Mouse (Mus musculus) ovary, postnatal 10 days (tissue): Measurements from ENCODE around the gene Carmil1.
A peak's percentile ranks its signal among the peaks of the same experiment; 100 is the strongest.
"Not testable (repeated sequence)": the region's sequence is repeated elsewhere in the genome, so short reads cannot be mapped to it uniquely, and the experiment has no call there.

Experiments
- DNase-seq: peaks from one replicate; pipeline ENCODE4 v3.0.0; 2022; ENCODE audit warnings: low spot score

Carmil1 gene

DNA sequence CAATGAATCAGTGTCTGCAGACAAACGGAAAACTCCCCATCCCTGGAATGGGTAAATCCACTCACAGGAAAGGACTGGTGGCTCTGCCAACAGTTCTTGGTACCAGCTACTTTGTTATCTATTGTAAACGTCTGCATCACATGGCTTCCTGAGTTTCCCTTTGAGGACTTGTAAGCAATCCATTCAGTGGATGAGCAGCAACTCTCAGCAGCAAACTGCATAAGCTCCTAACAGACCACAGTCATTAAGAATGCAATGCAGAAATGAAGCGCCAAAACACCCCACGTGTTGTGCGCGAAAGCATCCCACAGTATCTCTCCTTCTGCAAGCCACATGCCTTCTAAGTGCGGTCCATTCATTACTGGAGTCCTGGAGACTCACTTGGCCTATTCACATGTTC is 128.0 kb downstream of the Carmil1 start:
- DNase-seq = no peak

DNA sequence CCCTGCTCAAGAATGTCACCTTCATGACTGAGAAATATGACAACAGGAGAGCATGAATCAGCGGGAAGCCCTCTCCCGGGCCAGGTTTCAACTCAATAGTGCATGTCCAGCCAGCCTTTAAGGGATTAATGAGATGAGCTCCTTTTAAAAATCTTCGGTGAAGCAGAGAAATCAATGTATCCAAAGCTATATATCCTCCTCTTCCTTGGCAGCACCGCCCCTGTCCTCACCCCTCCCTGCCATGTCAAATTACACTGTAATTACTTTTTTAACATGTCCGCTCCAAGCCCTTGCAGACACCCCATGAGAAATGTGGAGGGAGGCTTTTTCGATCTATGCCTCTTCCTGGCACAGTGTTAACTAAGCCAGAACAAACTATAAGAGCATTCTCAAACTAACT is 129.3 kb downstream of the Carmil1 start:
- no peak for DNase-seq

DNA sequence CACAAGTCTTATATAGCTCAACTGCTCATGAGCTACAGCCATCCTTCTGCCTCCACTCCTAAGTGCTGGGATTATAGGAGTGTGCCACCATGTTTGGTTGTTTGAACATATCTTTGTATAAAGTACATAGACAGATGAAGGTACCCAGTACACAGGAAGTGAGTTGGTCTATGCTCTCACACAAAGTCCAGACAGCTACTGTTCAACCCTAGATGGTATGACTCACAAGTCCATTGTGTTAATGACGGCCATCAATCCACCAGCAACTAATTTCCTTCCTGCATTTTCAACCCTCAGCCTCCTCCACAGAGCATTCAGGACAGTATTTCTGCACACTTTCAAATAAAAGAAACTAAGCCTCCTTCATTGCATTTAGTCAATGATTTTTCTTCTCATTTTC is 132.0 kb downstream of the Carmil1 start:
- DNase-seq = no peak

DNA sequence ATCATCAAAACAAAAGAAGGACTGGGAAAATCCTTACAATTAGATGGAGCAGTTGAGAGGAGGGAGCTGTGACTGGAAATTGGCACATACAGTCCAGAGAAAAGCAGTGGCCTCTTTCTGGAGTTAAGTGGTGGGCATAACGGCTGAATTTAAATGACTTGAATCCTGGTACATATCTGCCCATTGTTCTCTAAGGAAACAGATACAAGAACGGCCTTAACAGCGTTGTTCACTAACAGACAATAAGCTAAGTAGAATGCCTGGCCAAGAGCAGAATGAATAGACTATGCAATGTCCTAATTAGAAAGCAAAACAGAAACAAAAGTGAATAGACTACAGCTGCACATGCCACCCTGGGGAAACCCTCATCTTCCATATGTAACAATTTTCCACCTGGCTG is 133.6 kb downstream of the Carmil1 start:
- DNase-seq = no peak

DNA sequence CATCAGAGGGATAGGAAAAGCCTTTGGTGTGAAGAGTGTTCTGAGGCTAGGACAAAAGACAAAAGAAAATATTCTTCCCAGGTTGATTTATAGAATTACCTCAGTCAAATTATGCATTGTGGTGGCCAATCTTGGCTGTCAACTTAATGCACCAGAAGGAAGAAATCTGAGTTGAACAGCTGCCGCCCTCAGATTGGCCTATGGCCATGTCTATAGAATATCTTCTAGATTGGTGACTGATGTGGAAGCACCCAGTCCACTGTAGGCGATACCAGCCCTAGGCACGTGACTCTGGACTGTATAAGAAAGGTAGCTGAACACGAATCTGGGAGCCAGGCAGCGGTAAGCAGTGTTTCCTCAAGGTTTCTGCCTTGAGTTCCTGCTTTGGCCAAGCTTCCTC is 134.1 kb downstream of the Carmil1 start:
- no peak for DNase-seq

DNA sequence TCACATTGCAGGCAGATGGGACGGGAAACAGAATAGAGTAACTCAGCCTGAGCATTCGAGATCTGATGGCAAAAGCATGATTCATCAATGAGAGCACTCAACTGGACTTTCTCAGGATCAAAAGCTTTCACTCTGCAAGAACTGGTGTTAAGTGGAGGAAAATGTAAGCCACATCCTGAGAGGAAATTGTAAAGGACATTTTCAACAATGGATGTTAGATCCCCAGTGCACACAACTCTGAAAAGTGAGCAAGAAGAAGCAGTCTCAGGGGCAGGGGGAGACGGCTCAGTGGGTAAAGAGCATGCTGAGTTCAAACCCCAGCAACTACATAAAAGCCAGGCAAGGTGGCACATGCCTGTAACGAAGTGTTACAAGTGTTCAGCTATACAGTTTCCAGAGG is 135.7 kb downstream of the Carmil1 start:
- DNase-seq = no peak

DNA sequence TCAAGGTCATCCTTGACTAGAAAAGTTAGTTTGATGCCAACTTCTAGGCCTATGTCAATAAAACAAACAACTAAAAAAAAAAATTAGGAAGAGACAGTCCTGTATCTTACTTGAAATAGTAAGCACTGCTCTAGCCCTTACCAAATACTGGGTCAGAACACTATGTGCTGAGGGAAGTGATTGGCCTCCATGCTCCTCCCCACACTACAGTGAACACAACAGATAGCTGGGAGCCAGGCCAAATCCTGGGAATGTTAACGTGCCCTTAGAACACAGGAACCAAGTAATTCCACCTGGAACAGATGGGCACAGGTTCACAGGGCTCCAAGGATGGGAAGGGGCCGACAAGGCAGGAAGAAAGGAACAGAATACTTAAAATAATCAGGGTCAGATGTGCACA is 136.5 kb downstream of the Carmil1 start:
- DNase-seq = no peak

DNA sequence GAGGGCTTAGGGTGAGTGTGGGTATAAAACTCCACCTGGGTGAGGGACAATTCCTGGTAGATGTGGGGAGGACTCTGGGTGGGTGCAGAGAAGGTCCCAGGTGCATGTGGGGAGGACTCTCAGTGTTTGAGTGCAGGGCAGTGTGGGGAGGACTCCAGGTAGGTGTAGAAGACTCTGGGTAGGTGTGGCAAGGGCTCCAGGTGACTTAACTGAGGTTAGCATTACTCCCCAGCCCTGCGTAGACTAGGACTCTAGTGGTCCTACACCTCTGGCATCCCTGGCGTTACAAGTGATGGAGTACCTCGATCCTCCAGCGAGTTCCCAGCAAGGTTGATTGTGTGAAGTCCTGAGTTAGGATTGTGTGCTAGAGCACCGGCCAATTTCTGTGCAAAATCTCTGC is 143.8 kb downstream of the Carmil1 start:
- no peak for DNase-seq

DNA sequence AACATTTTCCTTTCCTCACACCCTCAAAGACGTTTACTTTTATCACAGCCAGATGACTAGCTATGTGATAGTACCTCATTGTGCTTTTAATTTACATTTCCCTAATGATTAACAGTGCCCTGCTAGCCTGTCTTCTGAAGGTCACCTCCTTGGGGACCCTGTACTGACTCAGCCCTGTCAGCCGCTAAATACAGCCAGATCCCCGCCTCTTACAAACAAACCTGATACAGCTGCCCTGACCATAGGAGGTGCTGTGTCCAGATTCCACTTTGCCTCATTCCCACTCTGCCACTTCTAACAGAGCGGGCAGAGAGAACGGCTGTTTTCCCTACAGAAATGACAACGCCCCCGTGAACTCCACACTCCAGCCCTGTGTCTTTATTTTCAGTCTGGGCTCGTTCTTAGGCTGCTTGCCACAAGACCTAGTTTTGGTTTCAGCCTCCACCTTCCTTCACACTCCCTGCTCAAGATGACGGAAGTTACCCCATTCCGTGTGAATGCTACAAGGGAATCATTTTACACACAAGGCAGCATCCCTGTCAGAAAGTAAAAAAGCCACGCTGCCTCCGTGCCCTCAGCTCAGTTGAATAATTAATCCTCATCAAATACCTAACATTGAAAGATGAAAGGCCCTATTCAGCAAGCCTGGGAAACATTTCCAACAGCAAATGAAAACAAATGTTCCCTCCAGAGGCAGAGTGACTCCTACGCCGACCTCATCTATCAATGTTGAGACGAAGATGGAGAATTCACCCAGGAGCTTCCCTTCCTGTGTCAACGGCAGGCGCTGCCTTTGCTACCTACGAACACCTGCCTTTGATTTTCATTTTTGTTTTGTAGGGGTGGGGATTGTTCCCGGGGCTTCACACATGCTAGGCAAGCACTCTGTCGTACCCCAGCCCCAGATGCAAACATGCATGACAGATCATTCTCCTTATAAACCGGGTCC is 145.0 kb downstream of the Carmil1 start:
- no peak for DNase-seq

DNA sequence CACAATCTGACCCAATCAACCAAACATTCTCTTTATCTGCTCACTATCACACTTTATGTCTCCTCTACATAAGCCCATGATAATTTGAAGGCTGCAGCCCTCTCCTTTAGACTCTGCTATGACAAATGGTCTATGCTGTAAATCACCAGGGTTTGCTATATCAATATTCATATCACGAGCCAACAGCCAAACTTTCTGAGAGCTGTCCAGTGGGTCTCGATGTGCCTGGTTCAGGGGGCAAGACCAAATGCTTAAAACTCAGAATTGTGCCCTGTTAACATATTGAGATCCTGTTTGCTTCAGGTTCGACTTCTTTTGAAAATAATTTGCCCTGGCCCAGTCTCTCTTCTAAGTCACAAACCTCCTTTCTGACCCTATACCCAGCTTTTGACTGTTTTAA is 147.7 kb downstream of the Carmil1 start:
- DNase-seq = no peak

DNA sequence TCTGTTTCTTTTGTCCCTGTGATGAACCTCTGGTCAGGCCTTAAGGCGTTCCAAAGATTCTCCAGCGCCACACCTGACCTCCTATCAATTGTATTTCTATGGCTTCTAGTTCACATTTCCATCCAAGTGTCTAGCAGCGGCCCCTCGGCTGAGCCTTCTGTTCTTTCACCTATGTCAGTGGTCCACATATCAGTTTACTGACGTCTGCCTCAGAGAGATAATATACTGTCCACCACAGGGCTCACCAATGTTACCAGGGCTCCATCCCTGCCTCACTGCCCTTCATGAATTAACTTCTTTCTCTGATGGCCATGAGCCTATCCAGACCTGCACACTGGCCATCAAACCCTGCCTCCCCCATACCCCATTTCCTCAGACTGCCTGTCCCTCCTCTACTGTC is 149.3 kb downstream of the Carmil1 start:
- no peak for DNase-seq

DNA sequence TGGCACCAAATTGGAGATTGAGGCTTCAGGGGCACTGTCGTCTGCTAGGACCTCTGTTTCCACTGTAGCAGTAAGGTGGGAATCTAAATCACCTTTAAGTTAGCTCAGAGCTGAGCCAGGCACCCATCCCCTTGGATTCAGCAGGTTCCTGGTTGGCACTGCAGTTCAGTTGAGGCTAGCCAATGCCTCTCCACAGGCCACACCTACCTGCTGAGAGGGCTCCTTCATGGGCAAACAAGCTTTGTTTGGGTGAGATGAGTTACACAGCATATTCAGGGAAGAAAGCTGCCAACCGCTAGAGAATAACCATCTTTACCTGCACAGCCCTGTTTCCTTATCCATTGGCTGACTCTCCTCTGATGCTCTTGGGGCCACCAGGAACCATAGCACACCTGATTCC is 149.9 kb downstream of the Carmil1 start:
- DNase-seq = no peak

DNA sequence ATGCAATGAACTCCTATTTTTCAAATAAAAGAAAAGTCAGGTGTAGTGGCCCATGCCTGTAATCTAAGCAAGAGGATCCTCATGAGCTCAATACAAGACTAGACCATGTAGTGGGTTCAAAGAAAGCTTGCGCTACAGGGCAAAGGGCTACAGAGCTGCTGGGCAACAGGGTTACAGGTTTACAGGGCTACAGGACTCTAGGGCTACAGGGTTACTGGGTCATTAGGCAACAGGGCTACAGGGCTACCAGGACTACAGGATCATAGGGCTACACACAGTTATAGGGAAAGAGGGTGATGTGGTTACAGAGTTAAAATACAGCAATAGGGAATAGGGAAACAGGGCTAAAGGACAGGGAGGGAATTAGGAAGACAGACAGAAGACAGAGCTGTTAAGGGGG is 151.9 kb downstream of the Carmil1 start:
- no peak for DNase-seq

DNA sequence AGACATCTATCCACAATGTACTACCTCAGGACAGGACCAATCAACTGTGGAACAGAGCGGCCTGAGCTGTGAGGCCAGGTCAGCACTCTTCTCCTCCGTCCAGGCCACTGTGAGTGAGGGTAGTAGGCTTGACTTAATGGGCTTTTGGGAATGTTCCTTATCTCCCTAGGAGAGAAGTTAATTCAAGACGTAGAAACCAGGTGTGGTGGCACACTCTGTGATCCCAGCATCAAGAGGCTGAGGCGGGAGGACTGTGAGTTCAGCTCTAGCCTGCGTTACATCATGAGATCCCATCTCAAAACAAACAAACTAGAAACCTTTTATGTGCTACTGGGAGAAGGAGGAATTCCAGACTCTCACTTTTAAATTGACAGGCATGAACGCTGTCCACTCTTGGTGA is 154.7 kb downstream of the Carmil1 start:
- no peak for DNase-seq

DNA sequence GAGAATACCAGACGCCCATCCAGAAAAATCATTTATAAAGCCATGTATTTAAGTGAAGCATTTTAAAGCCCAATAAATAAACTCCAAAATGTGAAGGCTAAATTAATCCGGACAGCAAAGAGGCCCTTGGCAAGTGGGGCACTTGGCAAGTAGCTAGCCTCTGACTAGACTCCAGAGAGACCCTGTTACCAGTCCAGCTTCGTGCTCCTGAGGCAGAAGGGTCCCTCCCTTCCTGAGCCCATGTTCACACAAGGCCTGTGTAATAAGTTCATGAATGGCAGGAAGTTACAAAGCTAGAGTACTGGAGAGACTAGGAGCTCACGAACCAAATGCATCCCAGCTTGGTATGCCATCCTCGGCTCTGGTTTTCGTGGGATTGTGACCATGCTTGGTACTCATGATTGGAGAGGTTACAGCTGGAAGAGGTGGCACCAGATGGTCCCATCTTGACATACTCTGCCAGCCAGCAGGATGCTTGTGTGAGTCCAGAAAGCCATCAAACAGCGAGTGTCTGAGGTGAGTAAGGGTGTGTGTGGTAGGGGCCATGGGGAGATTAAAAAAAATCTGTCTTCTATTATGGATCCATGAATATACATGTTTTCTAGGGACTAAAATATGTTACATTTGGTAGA is 163.3 kb downstream of the Carmil1 start:
- DNase-seq = no peak

DNA sequence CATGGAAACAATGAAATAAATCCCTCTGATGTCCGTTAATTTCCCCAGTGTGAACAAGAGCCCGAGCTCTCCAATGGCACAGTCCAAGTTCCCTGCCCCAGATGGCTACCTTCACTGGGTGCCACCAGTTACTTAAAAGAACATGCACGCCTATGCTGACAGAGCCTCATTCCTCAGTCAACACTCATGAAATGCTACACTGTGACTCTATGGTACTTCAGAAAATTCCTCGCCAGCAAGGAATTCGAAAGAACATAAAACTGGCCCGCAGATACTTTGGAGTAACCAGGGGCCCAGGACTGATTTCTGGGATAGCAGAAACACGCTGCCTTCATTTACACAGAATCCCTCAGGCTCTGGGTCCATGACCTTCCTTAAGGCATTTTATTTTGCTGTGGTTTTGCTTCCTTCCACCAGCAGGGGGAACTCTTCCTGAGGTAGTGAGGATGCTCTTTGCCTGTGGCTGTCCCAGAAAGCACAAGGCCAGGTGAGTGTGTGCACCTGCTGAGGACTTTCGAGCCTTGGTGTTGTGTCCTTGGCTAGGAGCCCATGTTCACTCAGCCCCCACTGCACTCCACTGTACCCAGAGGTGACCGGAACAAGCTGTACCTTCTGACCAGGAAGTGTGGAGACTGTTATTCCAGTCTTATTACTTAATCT is 167.8 kb downstream of the Carmil1 start:
- peak; percentile 10 for DNase-seq

DNA sequence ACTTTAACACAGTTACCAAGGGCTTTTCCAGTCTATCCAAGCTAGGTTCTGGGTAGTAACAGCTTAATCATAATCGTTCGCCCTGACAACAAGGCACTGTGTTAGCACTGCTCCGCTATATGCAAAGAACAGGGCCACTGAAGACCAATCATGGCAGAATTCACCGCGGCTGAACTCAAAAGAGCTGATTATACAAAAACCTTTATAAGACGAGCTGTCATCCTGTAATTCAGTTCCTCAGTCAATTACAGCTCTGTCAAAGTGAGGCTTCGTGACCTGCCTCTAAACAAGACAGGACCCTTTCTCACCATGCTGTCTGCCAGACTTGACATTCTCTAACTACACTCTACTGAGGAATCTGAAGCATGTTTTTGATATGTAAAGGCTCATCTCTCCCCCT is 170.3 kb downstream of the Carmil1 start:
- no peak for DNase-seq

DNA sequence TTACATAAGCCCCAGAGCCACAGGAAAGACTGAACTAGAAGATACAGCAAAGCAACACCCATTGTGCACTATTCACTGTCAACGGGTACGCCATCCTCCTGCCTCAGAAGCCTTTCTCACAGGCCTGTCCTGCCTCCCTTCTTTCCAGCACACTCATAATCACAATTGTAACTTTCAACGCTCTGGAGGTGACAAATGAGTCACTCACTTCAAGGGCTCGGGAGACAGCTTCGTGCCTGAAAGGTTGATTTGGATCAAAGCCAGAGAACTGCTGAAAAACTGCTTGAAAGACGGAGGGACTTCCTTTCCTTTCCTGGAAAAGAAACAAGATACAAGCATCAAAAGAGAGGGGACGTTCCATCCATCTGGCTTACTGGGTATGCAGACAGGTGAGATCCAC is 172.3 kb downstream of the Carmil1 start:
- DNase-seq = no peak

DNA sequence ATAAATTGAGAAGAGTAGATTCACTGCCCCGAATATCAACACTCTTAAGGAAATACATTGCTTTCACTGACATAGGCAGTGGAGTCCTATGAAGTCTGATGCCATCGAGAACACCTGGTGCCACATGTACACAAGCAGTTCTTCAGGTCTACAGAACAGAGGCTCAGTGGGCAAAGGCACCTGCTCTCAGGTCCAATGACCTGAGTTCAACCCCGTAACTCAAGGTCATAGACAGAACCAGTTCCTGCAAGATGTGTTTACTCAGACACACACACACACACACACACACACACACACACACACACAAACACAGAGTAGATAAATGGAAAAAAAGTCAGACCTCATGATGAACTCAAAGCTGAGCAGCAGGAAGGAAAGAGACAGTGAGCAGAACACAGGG is 173.5 kb downstream of the Carmil1 start:
- DNase-seq = no peak

DNA sequence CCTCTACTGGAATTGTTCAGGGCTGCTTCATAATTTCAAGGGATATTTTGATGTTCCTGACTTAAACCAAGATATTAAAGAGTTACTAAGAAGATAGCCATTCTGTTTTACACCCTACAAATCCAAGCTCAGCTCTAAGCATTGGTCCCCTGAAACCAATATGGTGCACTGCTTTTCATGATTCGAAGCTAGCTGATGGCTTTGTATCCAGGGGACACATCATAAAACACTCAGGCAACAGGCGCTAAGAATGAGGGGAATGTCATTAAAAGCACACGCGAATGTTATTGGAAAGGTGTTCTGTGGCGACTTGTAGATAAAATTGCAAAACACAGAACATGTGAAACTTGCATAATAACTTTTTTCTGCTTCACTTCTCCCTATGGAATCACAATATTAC is 174.8 kb downstream of the Carmil1 start:
- no peak for DNase-seq

DNA sequence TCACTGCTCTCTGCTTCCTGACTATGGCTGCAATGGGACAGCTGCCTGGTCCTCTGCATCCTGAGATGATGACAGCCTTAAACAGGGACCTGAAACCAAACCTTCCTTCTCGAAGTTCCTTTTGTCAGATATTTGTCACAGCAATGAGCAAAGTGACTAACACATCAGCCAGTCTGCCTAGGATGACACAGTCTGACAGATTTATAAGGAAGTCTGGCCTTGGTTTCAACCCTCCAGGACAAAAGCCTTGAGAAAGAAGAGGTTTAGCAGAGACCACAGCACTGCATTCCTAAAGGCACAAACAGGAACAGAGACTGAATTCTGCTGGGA is 175.3 kb downstream of the Carmil1 start:
- DNase-seq = no peak

DNA sequence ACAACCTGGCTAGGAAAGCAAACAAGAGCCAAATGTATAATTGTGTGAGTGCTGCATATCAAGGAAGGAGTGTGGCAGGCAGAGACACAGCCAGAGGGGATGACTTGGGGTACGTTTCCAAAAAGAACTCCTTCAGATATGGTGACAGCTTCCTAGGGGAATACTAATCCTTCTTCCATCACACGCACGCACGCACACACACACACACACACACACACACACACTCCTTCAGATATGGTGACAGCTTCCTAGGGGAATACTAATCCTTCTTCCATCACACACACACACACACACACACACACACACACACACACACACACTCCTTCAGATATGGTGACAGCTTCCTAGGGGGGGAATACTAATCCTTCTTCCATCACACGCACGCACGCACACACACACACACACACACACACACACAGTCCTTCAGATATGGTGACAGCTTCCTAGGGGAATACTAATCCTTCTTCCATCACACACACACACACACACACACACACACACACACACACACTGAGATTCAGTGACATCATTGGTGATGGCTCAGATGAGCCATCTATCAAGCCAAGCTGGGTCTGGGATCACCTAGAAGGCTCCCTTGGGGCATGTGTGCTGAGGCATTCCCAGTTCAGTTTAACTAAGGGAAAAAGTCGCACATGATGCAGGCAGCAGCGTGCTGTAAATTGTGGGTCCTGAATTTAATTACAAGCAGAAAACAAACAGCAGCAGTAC is 175.8 kb downstream of the Carmil1 start:
- not testable (repeated sequence) for DNase-seq

DNA sequence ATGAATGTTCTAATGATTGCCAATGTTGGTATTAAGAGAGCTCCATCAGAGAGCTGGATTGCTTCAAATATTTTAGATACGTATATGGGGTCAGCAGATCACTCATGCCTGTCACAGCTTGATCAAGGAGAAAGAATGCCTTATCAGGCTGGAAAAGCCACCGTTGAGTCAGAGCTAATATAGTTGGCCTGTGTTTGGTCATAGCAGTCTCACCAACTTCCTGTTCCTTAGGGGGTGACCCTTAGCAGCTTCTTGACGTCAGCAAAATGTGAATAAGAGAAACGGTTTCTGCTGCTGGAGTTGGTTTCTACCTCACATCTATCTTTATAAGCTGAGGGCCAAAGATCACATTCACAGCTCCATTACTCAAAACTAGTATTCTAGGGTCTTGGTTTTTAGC is 176.6 kb downstream of the Carmil1 start:
- DNase-seq = no peak
